Mouse (Mus musculus): Measurements from ENCODE around the gene Col1a1. TPM values are rescaled to one million over a fixed set of nuclear protein-coding genes. Genes with fewer than 3 reads are reported as not detected.
"Not testable (repeated sequence)": the region's sequence is repeated elsewhere in the genome, so short reads cannot be mapped to it uniquely, and the experiment has no call there.

The Col1a1 gene
- polyA plus RNA-seq, 1 experiment from 2014 or later, result 135 TPM

- H3K36me3 ChIP-seq (ENCODE audit: control insufficient read depth, insufficient read depth, low read length), result no peaks in the 10 kb centered on the region
- no peak overlapping the region for H3K4me2 ChIP-seq (replicated peaks; ENCODE audit: low read depth, low read length)
- H3K4me1 ChIP-seq (replicated peaks; ENCODE audit: control insufficient read depth, insufficient read depth, low read length), result no peaks in the 10 kb centered on the region; the same call in 1 of the 2 replicates
- ATAC-seq (ENCODE audit: low FRiP score) (no peak), DNase-seq (ENCODE audit: low spot score) (no peak)
- H3K4me3 ChIP-seq (ENCODE audit: low read depth, low read length), result no peak overlapping the region
- H3K9me3 ChIP-seq (ENCODE audit: control insufficient read depth, low read length), result no peaks in the 10 kb centered on the region
- 29% methylated on average over 8 of the region's 8 CpGs for WGBS
- no peak overlapping the region for H3K27ac ChIP-seq (ENCODE audit: low read depth, low read length)
- no peak overlapping the region for H3K9ac ChIP-seq (ENCODE audit: low read depth, low read length)
- no peaks in the 10 kb centered on the region for H3K27me3 ChIP-seq (ENCODE audit: control insufficient read depth, insufficient read depth, low read length)
Measured at GRCm38 (mm10) chr11:94958065-94958858, 22.2 kb downstream of the Col1a1 start.

- H3K27me3 ChIP-seq (ENCODE audit: control insufficient read depth, insufficient read depth, low read length), result no peaks in the 10 kb centered on the region
- H3K4me2 ChIP-seq (replicated peaks; ENCODE audit: low read depth, low read length), result no peak overlapping the region
- H3K9me3 ChIP-seq (ENCODE audit: control insufficient read depth, low read length), result no peaks in the 10 kb centered on the region
- ATAC-seq (ENCODE audit: low FRiP score) (no peak), DNase-seq (ENCODE audit: low spot score) (no peak)
- H3K36me3 ChIP-seq (ENCODE audit: control insufficient read depth, insufficient read depth, low read length), result no peaks in the 10 kb centered on the region
- no peaks in the 10 kb centered on the region for H3K4me1 ChIP-seq (replicated peaks; ENCODE audit: control insufficient read depth, insufficient read depth, low read length)
- no peak overlapping the region for H3K27ac ChIP-seq (ENCODE audit: low read depth, low read length)
- 66% methylated on average over 5 of the region's 5 CpGs for WGBS
- no peak overlapping the region for H3K9ac ChIP-seq (ENCODE audit: low read depth, low read length)
- H3K4me3 ChIP-seq (ENCODE audit: low read depth, low read length), result no peak overlapping the region
Measured at GRCm38 (mm10) chr11:94962534-94963101, 26.6 kb downstream of the Col1a1 start.

DNA sequence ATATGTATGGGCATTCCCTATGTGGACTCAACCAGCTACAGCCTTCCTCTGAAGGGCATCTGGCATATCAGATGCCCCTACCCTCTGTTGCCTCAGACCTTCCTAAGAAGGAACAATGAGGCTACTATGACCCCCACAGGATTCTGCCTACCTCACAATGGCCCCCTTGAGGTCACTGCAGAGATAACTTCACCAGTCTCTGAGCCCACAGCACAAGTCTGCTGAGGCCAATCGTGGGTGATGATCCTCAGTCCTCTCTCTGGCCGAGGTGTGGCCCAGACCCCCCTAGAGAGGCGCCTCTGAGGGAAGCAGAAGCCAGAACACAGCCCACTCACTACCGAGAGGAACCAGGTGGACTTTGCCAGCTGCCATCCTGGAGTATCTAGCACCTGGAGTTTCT, 31.4 kb downstream of the Col1a1 start, which contains the start of gene Hils1:
Hils1 (plus strand) TSS at position 175 of the 400 bp plus-strand sequence.
- Histone ChIP-seq H3K4me1 (replicated peaks; ENCODE audit: control insufficient read depth, insufficient read depth, low read length) (no peaks in the 10 kb centered on the region), H3K9me3 (ENCODE audit: control insufficient read depth, low read length) (no peaks in the 10 kb centered on the region), H3K27ac (ENCODE audit: low read depth, low read length) (no peak within 1 kb of the TSS), H3K4me2 (replicated peaks; ENCODE audit: low read depth, low read length) (no peak within 1 kb of the TSS), H3K9ac (ENCODE audit: low read depth, low read length) (no peak within 1 kb of the TSS), H3K36me3 (ENCODE audit: control insufficient read depth, insufficient read depth, low read length) (no peaks in the 10 kb centered on the region), H3K27me3 (ENCODE audit: control insufficient read depth, insufficient read depth, low read length) (no peaks in the 10 kb centered on the region), H3K4me3 (ENCODE audit: low read depth, low read length) (no peak within 1 kb of the TSS)
- no peak for ATAC-seq (ENCODE audit: low FRiP score)
- no peak for DNase-seq (ENCODE audit: low spot score)
- 52% methylated on average over 4 of the region's 4 CpGs for WGBS

DNA sequence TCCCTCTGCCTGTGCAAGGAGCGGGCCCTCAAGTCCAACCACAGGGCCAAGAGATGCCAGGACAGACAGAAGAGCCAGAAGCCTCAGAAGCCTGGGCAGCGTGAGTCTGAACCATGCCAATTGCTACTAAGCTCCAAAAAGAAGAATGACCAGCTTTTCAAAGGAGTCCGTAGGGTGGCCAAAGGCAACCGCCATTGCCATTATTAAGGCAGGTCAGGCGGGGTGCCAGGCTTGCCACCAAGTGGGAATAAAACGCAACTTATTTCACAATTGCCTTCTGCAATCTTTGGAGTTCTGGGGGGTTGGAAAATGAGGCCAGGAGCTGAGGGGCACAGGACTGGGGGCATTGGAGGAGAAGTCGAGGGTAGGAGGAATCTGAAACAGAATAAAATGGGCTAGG, 32.2 kb downstream of the Col1a1 start:
- Histone ChIP-seq H3K27ac (ENCODE audit: low read depth, low read length) (no peak overlapping the region), H3K4me3 (ENCODE audit: low read depth, low read length) (no peak overlapping the region), H3K9me3 (ENCODE audit: control insufficient read depth, low read length) (no peaks in the 10 kb centered on the region), H3K27me3 (ENCODE audit: control insufficient read depth, insufficient read depth, low read length) (no peaks in the 10 kb centered on the region), H3K9ac (ENCODE audit: low read depth, low read length) (no peak overlapping the region), H3K36me3 (ENCODE audit: control insufficient read depth, insufficient read depth, low read length) (no peaks in the 10 kb centered on the region), H3K4me1 (replicated peaks; ENCODE audit: control insufficient read depth, insufficient read depth, low read length) (no peaks in the 10 kb centered on the region), H3K4me2 (replicated peaks; ENCODE audit: low read depth, low read length) (no peak overlapping the region)
- no peak for ATAC-seq (ENCODE audit: low FRiP score)
- no peak for DNase-seq (ENCODE audit: low spot score)
- 80% methylated on average over 7 of the region's 7 CpGs for WGBS

GRCm38 (mm10) chr11:94969709-94970108, 33.7 kb downstream of the Col1a1 start:
- DNase-seq (ENCODE audit: low spot score); H3K9ac ChIP-seq (ENCODE audit: low read depth, low read length); H3K27ac ChIP-seq (ENCODE audit: low read depth, low read length); H3K4me3 ChIP-seq (ENCODE audit: low read depth, low read length); H3K4me1 ChIP-seq (replicated peaks; ENCODE audit: control insufficient read depth, insufficient read depth, low read length); H3K9me3 ChIP-seq (ENCODE audit: control insufficient read depth, low read length); ATAC-seq (ENCODE audit: low FRiP score); H3K4me2 ChIP-seq (replicated peaks; ENCODE audit: low read depth, low read length); H3K36me3 ChIP-seq (ENCODE audit: control insufficient read depth, insufficient read depth, low read length); H3K27me3 ChIP-seq (ENCODE audit: control insufficient read depth, insufficient read depth, low read length): not testable (repeated sequence)
- WGBS, result 90% methylated on average over 4 of the region's 4 CpGs

DNA sequence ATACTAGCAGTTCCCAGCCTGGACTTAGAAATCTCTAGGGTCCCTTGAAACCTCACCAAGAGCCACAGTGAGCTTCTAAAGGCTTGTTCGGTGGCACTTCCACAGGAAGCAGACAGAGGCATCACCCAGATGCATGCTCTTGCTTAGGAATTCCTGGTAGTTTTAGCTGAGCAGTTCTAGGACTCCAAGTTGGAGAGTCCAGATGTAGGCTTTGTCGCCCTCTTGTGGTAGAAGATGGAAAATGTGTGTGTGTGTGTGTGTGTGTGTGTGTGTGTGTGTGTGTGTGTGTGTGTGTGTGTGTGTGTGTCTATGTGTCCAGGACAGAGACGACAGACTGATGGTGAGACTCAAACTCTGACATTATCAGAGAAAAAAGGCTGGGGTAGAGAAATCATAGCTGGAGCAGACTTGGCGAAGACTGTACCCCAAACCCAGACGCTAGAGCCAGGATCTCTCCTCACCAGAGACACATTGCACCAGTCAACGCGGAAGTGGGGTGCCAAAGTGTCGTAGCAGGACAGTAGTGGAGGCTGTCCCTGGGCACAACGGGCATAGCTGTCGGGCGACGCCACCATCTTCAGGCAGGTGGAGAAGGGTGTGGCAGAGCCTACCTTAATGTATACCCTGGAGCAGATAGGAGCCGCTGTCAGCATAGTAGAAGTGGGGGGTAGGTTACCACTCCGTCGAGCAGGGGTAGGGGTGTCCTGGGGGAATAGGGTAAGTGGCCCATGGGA, 34.4 kb downstream of the Col1a1 start:
- H3K4me1 ChIP-seq (replicated peaks; ENCODE audit: control insufficient read depth, insufficient read depth, low read length), result no peaks in the 10 kb centered on the region
- no peak overlapping the region for H3K4me3 ChIP-seq (ENCODE audit: low read depth, low read length)
- WGBS, result 60% methylated on average over 15 of the region's 15 CpGs
- H3K9me3 ChIP-seq (ENCODE audit: control insufficient read depth, low read length), result no peaks in the 10 kb centered on the region
- DNase-seq (ENCODE audit: low spot score), result peak; percentile 81
- H3K4me2 ChIP-seq (replicated peaks; ENCODE audit: low read depth, low read length), result no peak overlapping the region
- no peaks in the 10 kb centered on the region for H3K27me3 ChIP-seq (ENCODE audit: control insufficient read depth, insufficient read depth, low read length)
- H3K9ac ChIP-seq (ENCODE audit: low read depth, low read length), result no peak overlapping the region
- no peak overlapping the region for H3K27ac ChIP-seq (ENCODE audit: low read depth, low read length)
- H3K36me3 ChIP-seq (ENCODE audit: control insufficient read depth, insufficient read depth, low read length), result no peaks in the 10 kb centered on the region
- no peak for ATAC-seq (ENCODE audit: low FRiP score)

GRCm38 (mm10) chr11:94971895-94972615, 36.0 kb downstream of the Col1a1 start:
- Histone ChIP-seq H3K36me3 (ENCODE audit: control insufficient read depth, insufficient read depth, low read length) (no peaks in the 10 kb centered on the region), H3K4me3 (ENCODE audit: low read depth, low read length) (no peak overlapping the region), H3K9me3 (ENCODE audit: control insufficient read depth, low read length) (no peaks in the 10 kb centered on the region), H3K9ac (ENCODE audit: low read depth, low read length) (no peak overlapping the region), H3K27me3 (ENCODE audit: control insufficient read depth, insufficient read depth, low read length) (no peaks in the 10 kb centered on the region), H3K27ac (ENCODE audit: low read depth, low read length) (no peak overlapping the region), H3K4me2 (replicated peaks; ENCODE audit: low read depth, low read length) (no peak overlapping the region), H3K4me1 (replicated peaks; ENCODE audit: control insufficient read depth, insufficient read depth, low read length) (no peaks in the 10 kb centered on the region)
- 66% methylated on average over 16 of the region's 16 CpGs for WGBS
- no peak for ATAC-seq (ENCODE audit: low FRiP score)
- no peak for DNase-seq (ENCODE audit: low spot score)

DNA sequence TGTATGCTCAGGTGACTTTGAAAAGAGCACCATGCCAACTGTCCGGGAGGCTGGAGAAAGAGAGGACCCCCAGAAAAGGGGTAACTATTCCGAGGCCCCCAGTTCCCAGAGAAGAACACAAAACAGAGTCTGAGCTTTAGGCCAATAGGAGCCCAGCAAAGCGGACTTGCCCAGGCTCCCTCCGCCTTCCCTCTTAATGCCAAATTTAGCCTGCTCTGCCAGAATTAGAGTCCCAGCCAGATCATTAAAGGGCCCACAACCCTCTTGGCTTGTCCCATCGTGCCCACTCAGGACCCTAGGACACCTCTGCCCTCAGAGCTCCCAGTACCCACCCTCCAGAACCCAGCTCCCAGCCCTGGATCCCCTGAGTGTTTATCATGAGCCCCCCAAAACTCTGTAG, 36.9 kb downstream of the Col1a1 start:
- no peak for ATAC-seq (ENCODE audit: low FRiP score)
- Histone ChIP-seq H3K9me3 (ENCODE audit: control insufficient read depth, low read length) (no peaks in the 10 kb centered on the region), H3K27ac (ENCODE audit: low read depth, low read length) (no peak overlapping the region), H3K4me1 (replicated peaks; ENCODE audit: control insufficient read depth, insufficient read depth, low read length) (no peaks in the 10 kb centered on the region), H3K27me3 (ENCODE audit: control insufficient read depth, insufficient read depth, low read length) (no peaks in the 10 kb centered on the region), H3K36me3 (ENCODE audit: control insufficient read depth, insufficient read depth, low read length) (no peaks in the 10 kb centered on the region), H3K9ac (ENCODE audit: low read depth, low read length) (no peak overlapping the region), H3K4me2 (replicated peaks; ENCODE audit: low read depth, low read length) (no peak overlapping the region), H3K4me3 (ENCODE audit: low read depth, low read length) (no peak overlapping the region)
- WGBS, result 61% methylated on average over 5 of the region's 5 CpGs
- DNase-seq (ENCODE audit: low spot score), result no peak
